Mouse (Mus musculus) frontal cortex, postnatal 25 days (tissue): ENCODE data around the gene Adgrl2.

Experiments used
- DNase-seq, 2 experiments: peaks; one replicate each; pipeline ENCODE4 v3.0.0; 2022; ENCODE audit warnings: low spot score in 2 of 2

Adgrl2 gene

GRCm38 (mm10) chr3:148990531-148991003 is at the start of gene Adgrl2:
Gene Adgrl2 (minus strand): TSS chr3:148990555.
- DNase-seq: no peak

DNA sequence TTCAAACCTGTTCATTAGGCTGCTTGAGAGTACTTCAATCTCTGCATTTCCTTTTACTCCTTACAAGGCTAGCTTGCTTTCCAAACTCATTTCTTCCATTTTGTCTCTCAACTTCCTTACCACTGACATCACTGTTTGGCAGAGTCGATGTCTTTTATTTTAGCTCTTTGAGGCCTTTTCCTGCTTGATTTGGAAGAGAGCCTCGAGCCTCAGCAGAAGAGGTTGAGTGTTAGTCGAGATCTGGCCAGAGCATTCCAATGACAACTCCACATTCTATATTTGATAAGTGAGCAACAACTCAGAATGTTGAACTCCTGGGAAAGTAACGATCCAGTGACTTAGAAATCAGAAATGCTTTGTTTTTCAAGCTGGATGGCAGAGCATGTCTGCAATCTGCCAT is 48.4 kb upstream of the Adgrl2 start:
- no peak for DNase-seq

DNA sequence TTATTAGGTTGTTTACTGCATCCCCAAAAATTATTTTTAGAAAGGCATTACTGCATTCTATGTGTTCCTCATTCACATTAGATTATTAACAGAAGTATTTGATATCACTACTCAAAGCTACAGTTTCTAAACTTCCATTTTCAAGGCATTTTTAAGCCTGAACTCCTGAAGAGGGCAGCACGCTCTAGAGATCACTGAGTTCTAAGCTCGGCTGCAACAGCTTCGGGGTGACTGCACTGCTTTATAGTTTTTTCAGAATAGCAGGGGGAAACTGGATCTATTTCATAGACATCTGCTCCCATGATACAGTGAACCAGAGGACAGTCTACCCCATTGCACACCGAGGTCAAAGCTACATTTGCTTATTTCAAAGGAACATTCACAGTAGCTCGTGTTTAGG is 29.6 kb upstream of the Adgrl2 start:
- DNase-seq: no peak

- no peak for DNase-seq
These were observed 19.0 kb upstream of the Adgrl2 start for GRCm38 (mm10) chr3:149009311-149009710.

DNA sequence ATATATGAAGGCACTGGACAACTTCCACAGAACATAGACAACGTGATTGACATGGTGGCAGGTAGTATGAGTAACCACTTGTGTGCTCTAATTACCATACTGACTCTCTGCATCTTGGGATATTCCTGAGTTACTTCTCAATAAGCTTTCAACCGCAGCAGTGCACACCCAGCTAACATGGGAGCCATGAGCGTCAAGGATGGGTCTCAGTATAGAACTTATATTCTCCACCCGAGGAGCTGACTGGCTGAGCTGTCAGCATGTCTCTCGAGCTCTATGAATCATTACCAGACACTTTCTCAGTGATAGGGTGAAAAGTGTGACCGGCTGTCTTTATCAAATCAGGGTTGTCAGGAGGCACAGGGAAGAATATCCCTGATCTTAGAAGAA is 18.3 kb upstream of the Adgrl2 start:
- no peak for DNase-seq

- no peak for DNase-seq
These were observed 17.7 kb upstream of the Adgrl2 start for GRCm38 (mm10) chr3:149007860-149008633.

GRCm38 (mm10) chr3:149001364-149001763 is 11.0 kb upstream of the Adgrl2 start:
- DNase-seq: no peak

DNA sequence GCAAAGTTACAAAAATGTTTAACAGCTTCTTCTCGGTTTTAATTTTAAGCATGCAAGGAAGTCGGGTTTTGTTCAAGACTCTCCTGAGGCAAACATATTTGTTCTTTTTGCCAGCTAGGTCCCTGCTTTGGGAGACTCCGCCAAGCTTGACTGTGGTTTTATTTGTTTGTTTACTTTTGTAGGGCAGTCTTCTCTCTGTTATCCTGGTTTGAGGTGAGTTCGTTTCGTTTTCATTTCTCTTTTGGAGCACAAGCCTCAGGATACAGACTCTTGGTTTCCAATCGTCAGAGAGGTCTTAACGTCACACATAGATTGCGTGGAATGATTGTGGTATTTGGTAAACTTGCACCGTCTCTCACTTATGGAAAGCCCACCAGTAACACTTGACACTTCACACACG is 8.3 kb upstream of the Adgrl2 start:
- no peak for DNase-seq

DNA sequence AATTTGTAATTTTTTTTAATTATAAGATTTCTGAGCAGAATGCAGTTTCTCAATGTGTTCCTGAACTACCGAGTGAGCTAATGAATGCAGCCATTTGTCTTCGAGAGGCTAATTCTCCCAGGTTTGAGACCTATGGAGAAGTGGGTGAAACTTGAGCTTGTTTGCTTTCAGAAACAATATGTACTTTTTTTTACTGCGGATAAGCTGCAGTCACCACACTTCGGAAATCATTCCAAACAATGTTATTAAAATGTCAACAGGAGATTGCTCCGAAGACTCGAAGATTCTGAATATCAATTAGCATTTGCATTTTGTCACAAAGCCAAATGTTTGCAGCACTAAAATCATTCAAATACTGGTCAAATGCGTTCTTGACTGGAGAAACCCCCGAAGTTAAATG is 701 bp upstream of the Adgrl2 start:
- DNase-seq: no peak

GRCm38 (mm10) chr3:148989818-148990530 is 381 bp downstream of the Adgrl2 start:
- DNase-seq: peak in 1 of 2 experiments; percentile 28

GRCm38 (mm10) chr3:148988996-148989817 is 1.1 kb downstream of the Adgrl2 start:
- DNase-seq: peak; percentile 61

- DNase-seq: peak in 1 of 2 experiments; percentile 19
These were observed 1.9 kb downstream of the Adgrl2 start for GRCm38 (mm10) chr3:148988293-148988995.

DNA sequence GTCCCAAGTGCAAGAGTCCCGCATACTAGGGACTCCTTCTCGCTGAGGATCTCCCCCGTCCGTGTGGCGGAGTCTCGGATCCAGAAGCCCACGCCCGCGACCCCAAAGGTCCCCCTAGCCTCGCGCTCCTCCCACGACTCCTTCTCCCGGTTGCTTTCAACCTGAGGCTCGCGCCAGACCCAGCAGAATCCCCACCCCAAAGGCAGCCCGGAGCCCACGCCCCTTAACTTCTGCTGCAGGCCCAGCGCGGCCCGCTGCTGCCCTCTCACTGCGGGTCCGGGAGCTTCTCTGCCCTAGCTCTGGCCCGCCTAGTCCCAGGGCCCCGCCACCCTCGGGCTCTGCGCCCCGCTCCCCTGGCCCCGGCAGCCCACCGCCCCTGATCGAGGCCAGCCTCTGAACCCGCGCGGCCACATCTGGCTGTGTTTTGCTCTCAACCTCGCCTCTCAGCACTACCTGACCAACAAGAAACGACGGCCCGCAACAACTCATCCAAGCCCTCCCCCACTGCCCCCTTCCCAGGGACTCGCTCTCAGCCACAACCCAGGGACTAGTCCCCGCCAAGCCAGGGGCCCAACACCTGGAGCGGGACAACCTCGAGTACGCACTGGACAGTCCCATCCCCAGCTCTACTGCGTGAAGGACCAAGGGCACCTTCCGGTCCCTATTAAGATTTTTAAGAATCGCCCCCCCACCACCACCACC is 2.6 kb downstream of the Adgrl2 start:
- DNase-seq: peak in 1 of 2 experiments; percentile 41

DNA sequence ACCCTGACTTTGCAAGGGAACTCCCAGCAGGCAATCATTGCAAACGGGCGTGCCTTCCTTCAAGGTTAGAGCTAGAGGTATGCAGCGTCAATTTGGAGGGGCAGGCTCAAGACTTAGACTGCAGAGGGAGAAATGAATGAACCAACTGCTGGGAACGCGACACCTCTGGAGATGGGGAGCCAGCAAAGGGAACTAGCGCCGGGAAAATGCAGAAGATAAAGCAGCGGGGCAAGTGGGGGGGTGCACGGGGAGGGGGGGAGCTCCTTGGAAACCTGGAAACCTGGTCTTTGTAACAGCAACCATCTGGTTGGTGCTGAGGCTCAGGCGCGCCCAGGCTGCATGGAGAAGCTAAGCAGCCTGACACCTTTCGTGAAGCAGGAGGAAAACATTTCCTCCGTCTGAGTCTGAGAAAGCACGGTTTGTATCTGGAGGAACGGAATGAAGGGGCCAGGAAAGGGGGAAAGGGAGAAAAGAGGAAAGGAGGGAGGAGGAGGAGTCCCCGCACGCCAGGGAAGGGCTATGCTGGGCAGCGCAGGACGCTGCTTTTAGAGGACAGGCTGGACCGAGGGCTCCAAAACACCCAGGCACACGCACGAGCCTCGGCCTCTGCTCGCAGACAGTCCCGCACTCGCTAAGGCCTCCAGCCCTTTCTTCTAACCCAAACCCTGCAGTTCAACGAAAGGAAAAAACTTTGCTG is 3.3 kb downstream of the Adgrl2 start:
- no peak for DNase-seq

GRCm38 (mm10) chr3:148986296-148986893 is 4.0 kb downstream of the Adgrl2 start:
- DNase-seq: no peak

GRCm38 (mm10) chr3:148984326-148984725 is 6.0 kb downstream of the Adgrl2 start:
- DNase-seq: no peak

DNA sequence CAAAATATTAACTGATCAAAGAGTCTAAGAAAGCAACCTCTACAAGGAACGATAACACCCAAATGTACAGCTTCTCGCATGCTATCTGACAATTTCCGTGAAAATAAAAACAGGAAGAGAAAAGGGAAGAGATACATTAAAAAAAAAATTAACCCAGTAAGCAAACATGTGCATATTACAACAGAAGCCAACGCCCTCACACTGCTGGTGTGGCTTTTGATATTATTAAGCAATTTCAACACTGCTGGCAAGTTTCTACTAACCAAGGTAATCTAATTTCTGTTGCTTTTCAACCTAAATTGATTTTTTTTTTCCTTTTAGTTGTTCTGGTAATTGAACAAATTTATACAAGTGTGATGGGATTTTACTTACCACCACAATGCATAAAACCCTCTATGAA is 8.0 kb downstream of the Adgrl2 start:
- DNase-seq: no peak

DNA sequence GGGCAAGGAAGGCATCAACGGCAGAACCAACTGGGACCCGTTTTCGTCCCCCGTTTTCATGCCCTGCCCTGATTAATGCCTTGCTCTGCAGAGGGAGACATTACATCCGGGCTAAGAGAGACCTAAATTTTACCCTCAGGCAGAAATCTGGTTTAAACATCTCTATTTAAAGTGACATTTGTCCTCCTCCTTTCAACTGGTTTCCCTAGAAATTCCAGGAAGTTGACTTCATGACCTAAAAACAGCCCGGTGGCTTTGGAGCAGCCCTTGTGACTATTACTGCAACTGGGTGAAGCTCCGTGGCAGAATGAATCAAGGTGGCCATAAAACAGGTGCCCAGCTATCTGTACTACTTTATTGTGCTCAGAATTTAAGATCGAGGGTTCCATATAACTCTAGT is 8.6 kb downstream of the Adgrl2 start:
- no peak for DNase-seq

GRCm38 (mm10) chr3:148978541-148978940 is 11.8 kb downstream of the Adgrl2 start:
- no peak for DNase-seq

GRCm38 (mm10) chr3:148977838-148978237 is 12.5 kb downstream of the Adgrl2 start:
- no peak for DNase-seq
